Mouse (Mus musculus) effector memory CD4-positive, alpha-beta T cell, adult 5 months (primary cell): Measurements from ENCODE around the gene Gm13290. TPM values are rescaled to one million over a fixed set of nuclear protein-coding genes. Genes with fewer than 3 reads are reported as not detected.

ENCODE experiments used
- polyA plus RNA-seq: library from polyadenylated mRNA; unstranded; fragments of 100-300 nt; shearing (Covaris generic); gene quantifications from one replicate; pipeline ENCODE4 v1.2.1, GENCODE M21; 2017

Gm13290 gene
- polyA plus RNA-seq, result not detected

DNA sequence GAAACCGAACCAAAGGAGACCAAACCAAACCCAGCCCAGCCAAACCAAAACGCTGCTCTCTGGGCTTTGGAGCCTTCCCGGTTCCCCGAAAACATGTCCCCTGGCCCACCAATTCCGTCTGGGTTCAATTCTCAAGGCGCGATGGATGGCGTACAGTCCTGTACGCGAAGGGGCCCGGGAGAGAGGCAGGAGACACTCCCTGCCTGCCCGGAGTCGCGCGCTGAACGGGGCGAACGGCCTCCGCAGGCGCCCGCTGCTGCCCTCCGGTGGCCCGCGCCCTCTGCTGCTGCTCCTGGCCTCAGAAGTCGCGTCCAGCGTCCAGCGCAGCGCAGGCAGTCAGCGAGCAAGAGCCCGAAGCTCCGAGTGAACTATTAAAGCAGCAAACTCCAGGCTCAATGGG, at the start of gene Gm13290:
Gene Gm13290, plus strand, starts transcription at position 301 of the 400 bp plus-strand sequence.

DNA sequence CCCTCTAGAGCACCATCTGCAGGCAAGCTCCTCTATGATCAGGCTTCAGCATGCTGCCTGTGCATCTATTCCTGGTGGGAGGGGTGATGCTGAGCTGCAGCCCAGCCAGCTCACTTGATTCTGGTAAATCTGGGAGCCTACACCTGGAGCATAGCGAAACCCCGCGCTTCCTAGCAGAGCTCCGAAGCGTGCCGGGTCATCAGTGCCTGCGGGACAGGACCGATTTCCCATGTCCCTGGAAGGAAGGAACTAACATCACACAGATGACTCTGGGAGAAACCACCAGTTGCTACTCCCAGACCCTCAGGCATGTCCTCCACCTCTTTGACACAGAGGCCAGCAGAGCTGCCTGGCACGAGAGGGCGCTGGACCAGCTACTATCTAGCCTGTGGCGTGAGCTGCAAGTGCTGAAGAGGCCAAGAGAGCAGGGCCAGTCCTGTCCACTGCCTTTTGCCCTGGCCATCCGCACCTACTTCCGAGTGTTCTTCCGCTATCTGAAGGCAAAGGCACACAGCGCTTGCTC, 18.8 kb upstream of the Gm13290 start, which contains the start of gene Gm13271:
Gene Gm13271, plus strand, starts transcription at position 51 of the 523 bp plus-strand sequence.

DNA sequence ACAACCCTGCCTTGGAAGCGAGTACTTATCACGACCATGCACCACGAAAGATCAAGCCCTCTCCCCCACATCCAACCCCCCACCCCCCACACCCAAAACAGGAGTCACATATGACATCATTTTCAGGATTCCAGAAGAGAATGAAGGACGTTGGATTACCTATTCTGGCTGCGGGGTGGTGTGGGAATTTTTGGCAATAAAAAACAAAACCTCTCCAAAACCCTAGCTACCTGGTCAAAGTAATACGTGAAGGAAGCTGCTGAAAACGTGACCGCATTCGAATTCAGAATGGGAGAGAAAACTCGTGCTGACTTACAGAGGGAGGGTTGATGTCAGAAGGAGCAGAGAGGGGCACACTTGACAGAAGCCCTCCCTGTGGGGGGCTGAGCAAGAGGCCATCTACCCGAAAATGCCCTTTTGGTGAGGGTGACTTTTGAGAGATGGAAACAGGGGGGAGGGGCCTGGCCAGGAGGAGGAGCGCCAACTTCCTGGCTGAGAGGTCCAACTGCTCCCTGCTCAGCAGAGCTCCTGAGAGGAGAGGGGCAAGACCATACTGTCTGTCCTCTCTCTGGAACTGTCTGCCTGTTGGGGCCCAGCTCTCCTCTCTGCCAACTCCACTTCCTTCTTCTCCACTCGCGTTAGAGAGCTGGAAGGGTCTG, 13.9 kb upstream of the Gm13290 start, which contains the start of gene Gm13283:
Gene Gm13283, plus strand, starts transcription at position 510 of the 659 bp plus-strand sequence.

DNA sequence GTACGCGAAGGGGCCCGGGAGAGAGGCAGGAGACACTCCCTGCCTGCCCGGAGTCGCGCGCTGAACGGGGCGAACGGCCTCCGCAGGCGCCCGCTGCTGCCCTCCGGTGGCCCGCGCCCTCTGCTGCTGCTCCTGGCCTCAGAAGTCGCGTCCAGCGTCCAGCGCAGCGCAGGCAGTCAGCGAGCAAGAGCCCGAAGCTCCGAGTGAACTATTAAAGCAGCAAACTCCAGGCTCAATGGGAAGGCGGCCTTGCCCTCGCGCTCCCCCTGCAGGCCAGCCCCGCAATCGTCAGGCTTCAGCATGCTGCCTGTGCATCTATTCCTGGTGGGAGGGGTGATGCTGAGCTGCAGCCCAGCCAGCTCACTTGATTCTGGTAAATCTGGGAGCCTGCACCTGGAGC, 3.0 kb downstream of the Gm13290 start, which contains the start of gene Gm13289:
Gene Gm13289, plus strand, starts transcription at position 301 of the 400 bp plus-strand sequence.

DNA sequence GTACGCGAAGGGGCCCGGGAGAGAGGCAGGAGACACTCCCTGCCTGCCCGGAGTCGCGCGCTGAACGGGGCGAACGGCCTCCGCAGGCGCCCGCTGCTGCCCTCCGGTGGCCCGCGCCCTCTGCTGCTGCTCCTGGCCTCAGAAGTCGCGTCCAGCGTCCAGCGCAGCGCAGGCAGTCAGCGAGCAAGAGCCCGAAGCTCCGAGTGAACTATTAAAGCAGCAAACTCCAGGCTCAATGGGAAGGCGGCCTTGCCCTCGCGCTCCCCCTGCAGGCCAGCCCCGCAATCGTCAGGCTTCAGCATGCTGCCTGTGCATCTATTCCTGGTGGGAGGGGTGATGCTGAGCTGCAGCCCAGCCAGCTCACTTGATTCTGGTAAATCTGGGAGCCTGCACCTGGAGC, 5.9 kb downstream of the Gm13290 start, which contains the start of gene Gm13272:
Gene Gm13272, plus strand, starts transcription at position 301 of the 400 bp plus-strand sequence.

DNA sequence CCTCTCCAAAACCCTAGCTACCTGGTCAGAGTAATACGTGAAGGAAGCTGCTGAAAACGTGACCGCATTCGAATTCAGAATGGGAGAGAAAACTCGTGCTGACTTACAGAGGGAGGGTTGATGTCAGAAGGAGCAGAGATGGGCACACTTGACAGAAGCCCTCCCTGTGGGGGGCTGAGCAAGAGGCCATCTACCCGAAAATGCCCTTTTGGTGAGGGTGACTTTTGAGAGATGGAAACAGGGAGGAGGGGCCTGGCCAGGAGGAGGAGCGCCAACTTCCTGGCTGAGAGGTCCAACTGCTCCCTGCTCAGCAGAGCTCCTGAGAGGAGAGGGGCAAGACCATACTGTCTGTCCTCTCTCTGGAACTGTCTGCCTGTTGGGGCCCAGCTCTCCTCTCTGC, 8.2 kb downstream of the Gm13290 start, which contains the start of gene Ifnz:
Gene Ifnz, plus strand, starts transcription at position 301 of the 400 bp plus-strand sequence.

DNA sequence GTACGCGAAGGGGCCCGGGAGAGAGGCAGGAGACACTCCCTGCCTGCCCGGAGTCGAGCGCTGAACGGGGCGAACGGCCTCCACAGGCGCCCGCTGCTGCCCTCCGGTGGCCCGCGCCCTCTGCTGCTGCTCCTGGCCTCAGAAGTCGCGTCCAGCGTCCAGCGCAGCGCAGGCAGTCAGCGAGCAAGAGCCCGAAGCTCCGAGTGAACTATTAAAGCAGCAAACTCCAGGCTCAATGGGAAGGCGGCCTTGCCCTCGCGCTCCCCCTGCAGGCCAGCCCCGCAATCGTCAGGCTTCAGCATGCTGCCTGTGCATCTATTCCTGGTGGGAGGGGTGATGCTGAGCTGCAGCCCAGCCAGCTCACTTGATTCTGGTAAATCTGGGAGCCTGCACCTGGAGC, 11.8 kb downstream of the Gm13290 start, which contains the start of gene Gm13276:
Gene Gm13276, plus strand, starts transcription at position 301 of the 400 bp plus-strand sequence.

DNA sequence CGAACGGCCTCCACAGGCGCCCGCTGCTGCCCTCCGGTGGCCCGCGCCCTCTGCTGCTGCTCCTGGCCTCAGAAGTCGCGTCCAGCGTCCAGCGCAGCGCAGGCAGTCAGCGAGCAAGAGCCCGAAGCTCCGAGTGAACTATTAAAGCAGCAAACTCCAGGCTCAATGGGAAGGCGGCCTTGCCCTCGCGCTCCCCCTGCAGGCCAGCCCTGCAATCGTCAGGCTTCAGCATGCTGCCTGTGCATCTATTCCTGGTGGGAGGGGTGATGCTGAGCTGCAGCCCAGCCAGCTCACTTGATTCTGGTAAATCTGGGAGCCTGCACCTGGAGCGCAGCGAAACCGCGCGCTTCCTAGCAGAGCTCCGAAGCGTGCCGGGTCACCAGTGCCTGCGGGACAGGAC, 14.8 kb downstream of the Gm13290 start, which contains the start of gene Gm13277:
Gene Gm13277, plus strand, starts transcription at position 231 of the 400 bp plus-strand sequence.

DNA sequence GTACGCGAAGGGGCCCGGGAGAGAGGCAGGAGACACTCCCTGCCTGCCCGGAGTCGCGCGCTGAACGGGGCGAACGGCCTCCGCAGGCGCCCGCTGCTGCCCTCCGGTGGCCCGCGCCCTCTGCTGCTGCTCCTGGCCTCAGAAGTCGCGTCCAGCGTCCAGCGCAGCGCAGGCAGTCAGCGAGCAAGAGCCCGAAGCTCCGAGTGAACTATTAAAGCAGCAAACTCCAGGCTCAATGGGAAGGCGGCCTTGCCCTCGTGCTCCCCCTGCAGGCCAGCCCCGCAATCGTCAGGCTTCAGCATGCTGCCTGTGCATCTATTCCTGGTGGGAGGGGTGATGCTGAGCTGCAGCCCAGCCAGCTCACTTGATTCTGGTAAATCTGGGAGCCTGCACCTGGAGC, 17.6 kb downstream of the Gm13290 start, which contains the start of gene Gm13278:
Gene Gm13278, plus strand, starts transcription at position 301 of the 400 bp plus-strand sequence.

DNA sequence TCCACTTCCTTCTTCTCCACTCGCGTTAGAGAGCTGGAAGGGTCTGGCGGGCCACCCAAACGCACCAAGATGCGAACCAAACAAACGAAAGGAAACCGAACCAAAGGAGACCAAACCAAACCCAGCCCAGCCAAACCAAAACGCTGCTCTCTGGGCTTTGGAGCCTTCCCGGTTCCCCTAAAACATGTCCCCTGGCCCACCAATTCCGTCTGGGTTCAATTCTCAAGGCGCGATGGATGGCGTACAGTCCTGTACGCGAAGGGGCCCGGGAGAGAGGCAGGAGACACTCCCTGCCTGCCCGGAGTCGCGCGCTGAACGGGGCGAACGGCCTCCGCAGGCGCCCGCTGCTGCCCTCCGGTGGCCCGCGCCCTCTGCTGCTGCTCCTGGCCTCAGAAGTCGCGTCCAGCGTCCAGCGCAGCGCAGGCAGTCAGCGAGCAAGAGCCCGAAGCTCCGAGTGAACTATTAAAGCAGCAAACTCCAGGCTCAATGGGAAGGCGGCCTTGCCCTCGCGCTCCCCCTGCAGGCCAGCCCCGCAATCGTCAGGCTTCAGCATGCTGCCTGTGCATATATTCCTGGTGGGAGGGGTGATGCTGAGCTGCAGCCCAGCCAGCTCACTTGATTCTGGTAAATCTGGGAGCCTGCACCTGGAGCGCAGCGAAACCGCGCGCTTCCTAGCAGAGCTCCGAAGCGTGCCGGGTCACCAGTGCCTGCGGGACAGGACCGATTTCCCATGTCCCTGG, 20.5 kb downstream of the Gm13290 start, which contains the start of gene Gm13275:
Gene Gm13275, plus strand, starts transcription at position 552 of the 740 bp plus-strand sequence.

DNA sequence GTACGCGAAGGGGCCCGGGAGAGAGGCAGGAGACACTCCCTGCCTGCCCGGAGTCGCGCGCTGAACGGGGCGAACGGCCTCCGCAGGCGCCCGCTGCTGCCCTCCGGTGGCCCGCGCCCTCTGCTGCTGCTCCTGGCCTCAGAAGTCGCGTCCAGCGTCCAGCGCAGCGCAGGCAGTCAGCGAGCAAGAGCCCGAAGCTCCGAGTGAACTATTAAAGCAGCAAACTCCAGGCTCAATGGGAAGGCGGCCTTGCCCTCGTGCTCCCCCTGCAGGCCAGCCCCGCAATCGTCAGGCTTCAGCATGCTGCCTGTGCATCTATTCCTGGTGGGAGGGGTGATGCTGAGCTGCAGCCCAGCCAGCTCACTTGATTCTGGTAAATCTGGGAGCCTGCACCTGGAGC, 23.5 kb downstream of the Gm13290 start, which contains the start of gene Gm13279:
Gene Gm13279, plus strand, starts transcription at position 301 of the 400 bp plus-strand sequence.

DNA sequence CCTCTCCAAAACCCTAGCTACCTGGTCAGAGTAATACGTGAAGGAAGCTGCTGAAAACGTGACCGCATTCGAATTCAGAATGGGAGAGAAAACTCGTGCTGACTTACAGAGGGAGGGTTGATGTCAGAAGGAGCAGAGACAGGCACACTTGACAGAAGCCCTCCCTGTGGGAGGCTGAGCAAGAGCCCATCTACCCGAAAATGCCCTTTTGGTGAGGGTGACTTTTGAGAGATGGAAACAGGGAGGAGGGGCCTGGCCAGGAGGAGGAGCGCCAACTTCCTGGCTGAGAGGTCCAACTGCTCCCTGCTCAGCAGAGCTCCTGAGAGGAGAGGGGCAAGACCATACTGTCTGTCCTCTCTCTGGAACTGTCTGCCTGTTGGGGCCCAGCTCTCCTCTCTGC, 25.7 kb downstream of the Gm13290 start, which contains the start of gene Gm13285:
Gene Gm13285, plus strand, starts transcription at position 301 of the 400 bp plus-strand sequence.

DNA sequence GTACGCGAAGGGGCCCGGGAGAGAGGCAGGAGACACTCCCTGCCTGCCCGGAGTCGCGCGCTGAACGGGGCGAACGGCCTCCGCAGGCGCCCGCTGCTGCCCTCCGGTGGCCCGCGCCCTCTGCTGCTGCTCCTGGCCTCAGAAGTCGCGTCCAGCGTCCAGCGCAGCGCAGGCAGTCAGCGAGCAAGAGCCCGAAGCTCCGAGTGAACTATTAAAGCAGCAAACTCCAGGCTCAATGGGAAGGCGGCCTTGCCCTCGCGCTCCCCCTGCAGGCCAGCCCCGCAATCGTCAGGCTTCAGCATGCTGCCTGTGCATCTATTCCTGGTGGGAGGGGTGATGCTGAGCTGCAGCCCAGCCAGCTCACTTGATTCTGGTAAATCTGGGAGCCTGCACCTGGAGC, 29.3 kb downstream of the Gm13290 start, which contains the start of gene Gm13287:
Gene Gm13287, plus strand, starts transcription at position 301 of the 400 bp plus-strand sequence.

DNA sequence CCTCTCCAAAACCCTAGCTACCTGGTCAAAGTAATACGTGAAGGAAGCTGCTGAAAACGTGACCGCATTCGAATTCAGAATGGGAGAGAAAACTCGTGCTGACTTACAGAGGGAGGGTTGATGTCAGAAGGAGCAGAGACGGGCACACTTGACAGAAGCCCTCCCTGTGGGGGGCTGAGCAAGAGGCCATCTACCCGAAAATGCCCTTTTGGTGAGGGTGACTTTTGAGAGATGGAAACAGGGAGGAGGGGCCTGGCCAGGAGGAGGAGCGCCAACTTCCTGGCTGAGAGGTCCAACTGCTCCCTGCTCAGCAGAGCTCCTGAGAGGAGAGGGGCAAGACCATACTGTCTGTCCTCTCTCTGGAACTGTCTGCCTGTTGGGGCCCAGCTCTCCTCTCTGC, 31.6 kb downstream of the Gm13290 start, which contains the start of gene Gm13288:
Gene Gm13288, plus strand, starts transcription at position 301 of the 400 bp plus-strand sequence.

DNA sequence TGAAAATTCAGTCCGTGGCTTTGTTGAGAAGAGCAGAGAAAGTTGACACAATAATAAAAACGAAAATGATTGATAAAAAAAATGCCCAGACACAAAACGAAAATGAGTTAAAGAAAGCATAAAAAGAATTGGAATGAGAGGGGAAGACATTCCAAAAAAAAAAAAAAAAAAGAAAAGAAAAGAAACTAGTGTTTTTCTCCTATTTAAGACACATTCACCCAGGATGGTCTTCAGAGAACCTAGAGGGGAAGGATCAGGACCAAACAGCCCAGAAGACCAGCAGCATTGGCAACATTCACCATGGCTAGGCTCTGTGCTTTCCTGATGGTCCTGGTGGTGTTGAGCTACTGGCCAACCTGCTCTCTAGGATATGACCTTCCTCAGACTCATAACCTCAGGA, 42.3 kb downstream of the Gm13290 start, which contains the start of gene Ifna7:
Gene Ifna7, plus strand, starts transcription at position 301 of the 400 bp plus-strand sequence.

DNA sequence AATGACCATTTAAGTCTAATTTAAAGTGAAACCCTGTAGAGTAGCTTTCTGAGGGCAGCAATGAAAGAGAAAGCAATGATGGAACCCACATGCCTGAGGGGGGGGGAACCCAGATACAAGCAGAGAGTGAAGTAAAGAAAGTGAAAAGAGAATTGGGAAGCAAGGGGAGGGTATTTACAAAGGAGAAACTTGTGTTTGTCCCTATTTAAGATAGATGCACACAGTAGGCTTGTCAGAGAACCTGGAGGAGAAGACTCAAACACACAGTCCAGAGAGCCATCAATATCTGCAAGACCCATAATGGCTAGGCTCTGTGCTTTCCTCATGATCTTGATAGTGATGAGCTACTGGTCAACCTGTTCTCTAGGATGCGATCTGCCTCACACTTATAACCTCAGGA, 46.0 kb downstream of the Gm13290 start, which contains the start of gene Ifna11:
Gene Ifna11, plus strand, starts transcription at position 301 of the 400 bp plus-strand sequence.

Other genes with a start within 250 kb of the Gm13290 start
- not detected for gene Ifna15, start 215.6 kb upstream of the Gm13290 start, polyA plus RNA-seq
- not detected for gene Ifna14, start 202.0 kb upstream of the Gm13290 start, polyA plus RNA-seq
- gene Ifna9, start 181.4 kb upstream of the Gm13290 start, polyA plus RNA-seq, result not detected
- gene Ifna12, start 170.5 kb upstream of the Gm13290 start, polyA plus RNA-seq, result not detected
- gene C87499, start 139.4 kb upstream of the Gm13290 start, polyA plus RNA-seq, result not detected
- gene Ifna13, start 129.4 kb upstream of the Gm13290 start, polyA plus RNA-seq, result not detected
- not detected for gene Ifna16, start 96.9 kb upstream of the Gm13290 start, polyA plus RNA-seq
- gene Ifna2, start 89.9 kb upstream of the Gm13290 start, polyA plus RNA-seq, result not detected
- not detected for gene Ifnab, start 82.5 kb upstream of the Gm13290 start, polyA plus RNA-seq
- gene Gm26566, start 52.0 kb upstream of the Gm13290 start, polyA plus RNA-seq, result 0.66 TPM
- 19.4 TPM for gene Klhl9, start 51.4 kb upstream of the Gm13290 start, polyA plus RNA-seq
- not detected for gene Gm13271, start 19.0 kb upstream of the Gm13290 start, polyA plus RNA-seq
- not detected for gene Gm13283, start 13.7 kb upstream of the Gm13290 start, polyA plus RNA-seq
- not detected for gene Gm13289, start 3.1 kb downstream of the Gm13290 start, polyA plus RNA-seq
- gene Gm13272, start 6.0 kb downstream of the Gm13290 start, polyA plus RNA-seq, result not detected
- not detected for gene Ifnz, start 8.3 kb downstream of the Gm13290 start, polyA plus RNA-seq
- not detected for gene Gm13276, start 11.9 kb downstream of the Gm13290 start, polyA plus RNA-seq
- not detected for gene Gm13277, start 14.8 kb downstream of the Gm13290 start, polyA plus RNA-seq
- not detected for gene Gm13278, start 17.7 kb downstream of the Gm13290 start, polyA plus RNA-seq
- gene Gm13275, start 20.7 kb downstream of the Gm13290 start, polyA plus RNA-seq, result not detected
- not detected for gene Gm13279, start 23.6 kb downstream of the Gm13290 start, polyA plus RNA-seq
- 0.65 TPM for gene Gm13285, start 25.8 kb downstream of the Gm13290 start, polyA plus RNA-seq
- not detected for gene Gm13287, start 29.4 kb downstream of the Gm13290 start, polyA plus RNA-seq
- 0.32 TPM for gene Gm13288, start 31.7 kb downstream of the Gm13290 start, polyA plus RNA-seq
- not detected for gene Ifna7, start 42.4 kb downstream of the Gm13290 start, polyA plus RNA-seq
- gene Ifna11, start 46.1 kb downstream of the Gm13290 start, polyA plus RNA-seq, result not detected
- gene Ifna6, start 53.6 kb downstream of the Gm13290 start, polyA plus RNA-seq, result not detected
- gene Ifna5, start 61.7 kb downstream of the Gm13290 start, polyA plus RNA-seq, result not detected
- not detected for gene Ifna4, start 68.0 kb downstream of the Gm13290 start, polyA plus RNA-seq
- gene Ifna1, start 76.3 kb downstream of the Gm13290 start, polyA plus RNA-seq, result not detected
- not detected for gene Ifne, start 106.4 kb downstream of the Gm13290 start, polyA plus RNA-seq